Comparison of ENCODE assay signal across 11 mouse cellular contexts in genomic region chr3:131812968-131813367, GRCm38 (mm10).
DNase-seq lines count a peak whose midpoint lies in the region; TF ChIP-seq lines count a peak whose summit lies in the region.
"Had no signal": no experiment of that assay in that cellular context is flagged by ENCODE, and none has a peak within 500 bp of the region (broad histone marks: within the 10 kb centered on the region; RNA-seq: fewer than 3 reads in every experiment).

No protein-coding gene starts in this region.

- DNase-seq in cerebellum, postnatal 14 days: peak; percentile 17 to 36
- no peak for DNase-seq in cerebellum, postnatal 25 days
- peak; percentile 20 for DNase-seq in kidney, postnatal 10 days
- DNase-seq in kidney, adult 18-20 months: no peak
- DNase-seq in left cerebral cortex, postnatal 25 days (ENCODE audit: low spot score in 2 of 2): peak; percentile 6 to 49
- no peak for DNase-seq in heart, adult 11 months
- DNase-seq in thymus, postnatal 4 days: no peak
- DNase-seq: adrenal gland, adult 8-10 months had no signal

- intact Hi-C loops in left cerebral cortex, postnatal 25 days (cut with DNase I): loop anchor here (5.0 to 10.0 kb wide), 3 partner anchors 164 to 662 kb away; no protein-coding TSS in a partner anchor

- no peaks in the 10 kb centered on the region for H3K4me1 ChIP-seq in E14TG2a.4 (replicated peaks; ENCODE audit: low read depth, low read length)
- H3K4me1 ChIP-seq: embryonic facial prominence, embryonic 12.5 days; neural tube, embryonic 15.5 days had no signal

- TF ChIP-seq CTCF in E14TG2a.4 (conservative IDR thresholded peaks at IDR 0.05; ENCODE audit: low read length): 0 out of 2 replicates have a peak, but pooled peaks have one; percentile 16

- H3K9me3 ChIP-seq in E14TG2a.4 (ENCODE audit: low read length): no peaks in the 10 kb centered on the region
- H3K9me3 ChIP-seq: embryonic facial prominence, embryonic 12.5 days; neural tube, embryonic 15.5 days had no signal

- H3K36me3 ChIP-seq in E14TG2a.4 (ENCODE audit: insufficient read depth, low read length): no peaks in the 10 kb centered on the region
- H3K36me3 ChIP-seq: embryonic facial prominence, embryonic 12.5 days; neural tube, embryonic 15.5 days had no signal

- H3K27me3 ChIP-seq in E14TG2a.4 (ENCODE audit: insufficient read depth, low read length): no peaks in the 10 kb centered on the region
- H3K27me3 ChIP-seq: embryonic facial prominence, embryonic 12.5 days; neural tube, embryonic 15.5 days had no signal

- no peak overlapping the region for H3K4me3 ChIP-seq in E14TG2a.4 (replicated peaks; ENCODE audit: low read length)
- H3K4me3 ChIP-seq: embryonic facial prominence, embryonic 12.5 days; neural tube, embryonic 15.5 days had no signal

Comparison
In these comparisons a context has a peak if more than half of its experiments do, and no peak if none do; other contexts are left out.
1. DNase-seq: peak in cerebellum, postnatal 14 days (2 of 2), kidney, postnatal 10 days (single experiment) and left cerebral cortex, postnatal 25 days (2 of 2); none in cerebellum, postnatal 25 days (0 of 2), kidney, adult 18-20 months (single experiment), heart, adult 11 months (single experiment) and thymus, postnatal 4 days (single experiment).